Mouse (Mus musculus): Measurements from ENCODE around the gene Thnsl1.
"Not testable (repeated sequence)": the region's sequence is repeated elsewhere in the genome, so short reads cannot be mapped to it uniquely, and the experiment has no call there.

The Thnsl1 gene

GRCm38 (mm10) chr2:21236846-21237245 lies 31.3 kb downstream of the Thnsl1 start:
- no peak for DNase-seq (ENCODE audit: low read depth, low spot score)

- DNase-seq (ENCODE audit: low read depth, low spot score): not testable (repeated sequence)
Observed at GRCm38 (mm10) chr2:21244104-21244503, 38.6 kb downstream of the Thnsl1 start.

- DNase-seq (ENCODE audit: low read depth, low spot score): no peak
Observed at GRCm38 (mm10) chr2:21244986-21245385, 39.5 kb downstream of the Thnsl1 start.

GRCm38 (mm10) chr2:21245477-21246102 lies 40.1 kb downstream of the Thnsl1 start:
- DNase-seq (ENCODE audit: low read depth, low spot score): no peak

GRCm38 (mm10) chr2:21253644-21254043 lies 48.1 kb downstream of the Thnsl1 start:
- no peak for DNase-seq (ENCODE audit: low read depth, low spot score)

- no peak for DNase-seq (ENCODE audit: low read depth, low spot score)
Observed at GRCm38 (mm10) chr2:21254308-21254707, 48.8 kb downstream of the Thnsl1 start.

GRCm38 (mm10) chr2:21258281-21258680 lies 52.8 kb downstream of the Thnsl1 start:
- no peak for DNase-seq (ENCODE audit: low read depth, low spot score)

GRCm38 (mm10) chr2:21259081-21259480 lies 53.6 kb downstream of the Thnsl1 start:
- no peak for DNase-seq (ENCODE audit: low read depth, low spot score)

- no peak for DNase-seq (ENCODE audit: low read depth, low spot score)
Observed at GRCm38 (mm10) chr2:21260060-21260459, 54.5 kb downstream of the Thnsl1 start.

GRCm38 (mm10) chr2:21261370-21262006 lies 56.0 kb downstream of the Thnsl1 start:
- peak; percentile 83 for DNase-seq (ENCODE audit: low read depth, low spot score)

GRCm38 (mm10) chr2:21264031-21264430 lies 58.5 kb downstream of the Thnsl1 start:
- no peak for DNase-seq (ENCODE audit: low read depth, low spot score)

All from mesoderm, embryonic 11.5 days (tissue).